Mouse (Mus musculus) liver, embryonic 16.5 days (tissue): Measurements from ENCODE around the gene Gdf5. TPM values are rescaled to one million over a fixed set of nuclear protein-coding genes. Genes with fewer than 3 reads are reported as not detected.
A peak's percentile ranks its signal among the peaks of the same experiment; 100 is the strongest.

Source experiments
- ATAC-seq: fragments of 200-750 bp; cut with Nextera tagmentation; 2 replicates; pipeline ENCODE4 v1.8.0; 2017; ENCODE audit warnings: low read depth, mild to moderate bottlenecking, moderate number of reproducible peaks, moderate library complexity
- H3K27ac ChIP-seq: fragments of 300-500 bp; sonication (generic); 2 replicates; pipeline ENCODE4 v1.5.1; 2014; ENCODE audit warnings: mild to moderate bottlenecking, low read length
- H3K27me3 ChIP-seq: fragments of 300-500 bp; sonication (generic); 2 replicates; pipeline ENCODE4 v1.6.1; 2014; ENCODE audit warnings: low read depth, low read length, mixed read lengths; ENCODE audit not compliant: control insufficient read depth, insufficient read depth
- H3K36me3 ChIP-seq: fragments of 300-500 bp; sonication (generic); 2 replicates; pipeline ENCODE4 v1.6.1; 2014; ENCODE audit warnings: mild to moderate bottlenecking; ENCODE audit not compliant: control insufficient read depth, insufficient read depth
- H3K4me1 ChIP-seq: fragments of 300-500 bp; sonication (generic); 2 replicates; pipeline ENCODE4 v1.6.1; 2014; ENCODE audit warnings: low read depth, low read length, mixed read lengths; ENCODE audit not compliant: control insufficient read depth
- H3K4me2 ChIP-seq: fragments of 300-500 bp; sonication (generic); 2 replicates; pipeline ENCODE4 v1.6.1; 2014; ENCODE audit warnings: low read depth, low read length, mixed read lengths
- H3K4me3 ChIP-seq: fragments of 300-500 bp; sonication (generic); 2 replicates; pipeline ENCODE4 v1.5.1; 2014; ENCODE audit warnings: low read depth, mild to moderate bottlenecking, low read length
- H3K9ac ChIP-seq: fragments of 300-500 bp; sonication (generic); 2 replicates; pipeline ENCODE4 v1.6.1; 2014; ENCODE audit warnings: low read depth, low read length
- H3K9me3 ChIP-seq: fragments of 300-500 bp; sonication (generic); replicated peaks from 2 replicates; pipeline ENCODE4 v1.6.1; 2016; ENCODE audit warnings: low read length; ENCODE audit not compliant: control insufficient read depth
- WGBS: fragments of 180-500 bp; shearing (Covaris S2); extraction: QIAGEN DNeasy Blood & Tissue Kit; methylation state at CpG from one replicate; pipeline ENCODE4 v1.1.7; 2014; ENCODE audit not compliant: insufficient replicate concordance; 5-methylcytosine and 5-hydroxymethylcytosine counted together
- polyA plus RNA-seq: library from polyadenylated mRNA; unstranded; fragments of >200 nt; fragmentation: Nextera tagmentation; extraction: Ambion mirVana; gene quantifications from 2 replicates; pipeline ENCODE4 v1.2.1, GENCODE M21; 2015

Gdf5 gene
- polyA plus RNA-seq, 1 experiment from 2014 or later: not detected

- Histone ChIP-seq H3K27me3 (no peaks in the 10 kb centered on the region), H3K4me2 (no peak overlapping the region), H3K27ac (no peak overlapping the region), H3K4me3 (no peak overlapping the region), H3K9ac (no peak overlapping the region), H3K36me3 (no peaks in the 10 kb centered on the region), H3K4me1 (peaks cover 16% of the 10 kb centered on the region), H3K9me3 (no peaks in the 10 kb centered on the region)
- 79% methylated on average over 5 of the region's 5 CpGs for WGBS
- no peak for ATAC-seq
These were observed 413 bp upstream of the Gdf5 start for GRCm38 (mm10) chr2:155945580-155945979.

- Histone ChIP-seq H3K4me3 (no peak overlapping the region), H3K4me2 (no peak overlapping the region), H3K4me1 (peaks cover 16% of the 10 kb centered on the region), H3K27me3 (no peaks in the 10 kb centered on the region), H3K9ac (no peak overlapping the region), H3K9me3 (no peaks in the 10 kb centered on the region), H3K36me3 (no peaks in the 10 kb centered on the region), H3K27ac (no peak overlapping the region)
- ATAC-seq: no peak
- WGBS: 74% methylated on average over 4 of the region's 4 CpGs
These were observed 482 bp downstream of the Gdf5 start for GRCm38 (mm10) chr2:155944685-155945084.

GRCm38 (mm10) chr2:155943463-155943862, 1.7 kb downstream of the Gdf5 start:
- no peaks in the 10 kb centered on the region for H3K27me3 ChIP-seq
- H3K4me2 ChIP-seq: peak overlapping the region; percentile 2; the same call in 1 of the 2 replicates
- ATAC-seq: no peak
- 15% methylated on average over 8 of the region's 8 CpGs for WGBS
- H3K9me3 ChIP-seq: no peaks in the 10 kb centered on the region
- no peak overlapping the region for H3K9ac ChIP-seq
- peaks cover 16% of the 10 kb centered on the region for H3K4me1 ChIP-seq
- H3K36me3 ChIP-seq: no peaks in the 10 kb centered on the region
- no peak overlapping the region for H3K4me3 ChIP-seq
- H3K27ac ChIP-seq: no peak overlapping the region

GRCm38 (mm10) chr2:155941697-155942442, 3.3 kb downstream of the Gdf5 start:
- no peak overlapping the region for H3K27ac ChIP-seq

GRCm38 (mm10) chr2:155940681-155941080, 4.5 kb downstream of the Gdf5 start, which contains the start of gene Gm15557:
Gene Gm15557, plus strand, starts transcription at chr2:155940728.
- 72% methylated on average over 3 of the region's 3 CpGs for WGBS
- no peak within 1 kb of the TSS for H3K4me2 ChIP-seq

More at GRCm38 (mm10) chr2:155941697-155942442, 3.3 kb downstream of the Gdf5 start:
- no peaks in the 10 kb centered on the region for H3K9me3 ChIP-seq
- peaks cover 6% of the 10 kb centered on the region for H3K4me1 ChIP-seq
- H3K27me3 ChIP-seq: no peaks in the 10 kb centered on the region
- H3K36me3 ChIP-seq: no peaks in the 10 kb centered on the region
- no peak overlapping the region for H3K4me3 ChIP-seq
- no peak overlapping the region for H3K9ac ChIP-seq
- WGBS: 86% methylated on average over 40 of the region's 40 CpGs
- no peak for ATAC-seq
- H3K4me2 ChIP-seq: no peak overlapping the region

GRCm38 (mm10) chr2:155939897-155940529, 5.2 kb downstream of the Gdf5 start:
- Histone ChIP-seq H3K4me3 (no peak overlapping the region), H3K4me2 (no peak overlapping the region), H3K36me3 (no peaks in the 10 kb centered on the region), H3K4me1 (no peaks in the 10 kb centered on the region), H3K27ac (no peak overlapping the region), H3K27me3 (no peaks in the 10 kb centered on the region), H3K9ac (no peak overlapping the region), H3K9me3 (no peaks in the 10 kb centered on the region)
- 58% methylated on average over 7 of the region's 7 CpGs for WGBS
- no peak for ATAC-seq

More at GRCm38 (mm10) chr2:155940681-155941080, 4.5 kb downstream of the Gdf5 start, which contains the start of gene Gm15557:
- H3K9ac ChIP-seq: no peak within 1 kb of the TSS
- no peaks in the 10 kb centered on the region for H3K36me3 ChIP-seq
- H3K4me1 ChIP-seq: no peaks in the 10 kb centered on the region
- ATAC-seq: no peak
- H3K4me3 ChIP-seq: no peak within 1 kb of the TSS
- no peaks in the 10 kb centered on the region for H3K27me3 ChIP-seq
- no peaks in the 10 kb centered on the region for H3K9me3 ChIP-seq
- H3K27ac ChIP-seq: no peak within 1 kb of the TSS

GRCm38 (mm10) chr2:155929531-155930442, 15.4 kb downstream of the Gdf5 start, which contains the start of gene Uqcc1:
Gene Uqcc1, minus strand, starts transcription at chr2:155930310.
- H3K9me3 ChIP-seq: no peaks in the 10 kb centered on the region
- H3K27me3 ChIP-seq: no peaks in the 10 kb centered on the region
- peak within 1 kb of the TSS; percentile 73 for H3K4me2 ChIP-seq
- H3K4me3 ChIP-seq: peak within 1 kb of the TSS; percentile 72
- WGBS: under 1% methylated on average over 38 of the region's 38 CpGs
- H3K36me3 ChIP-seq: no peaks in the 10 kb centered on the region
- peak within 1 kb of the TSS; percentile 75 for H3K27ac ChIP-seq
- peak within 1 kb of the TSS; percentile 65 for H3K9ac ChIP-seq
- ATAC-seq: peak; percentile 93
- H3K4me1 ChIP-seq: peaks cover 12% of the 10 kb centered on the region

GRCm38 (mm10) chr2:155928711-155929345, 16.3 kb downstream of the Gdf5 start:
- peak overlapping the region; percentile 72 for H3K4me3 ChIP-seq
- no peaks in the 10 kb centered on the region for H3K9me3 ChIP-seq
- no peak overlapping the region for H3K27ac ChIP-seq
- peak overlapping the region; percentile 65; the same call in 1 of the 2 replicates for H3K9ac ChIP-seq
- H3K27me3 ChIP-seq: no peaks in the 10 kb centered on the region
- H3K4me2 ChIP-seq: peak overlapping the region; percentile 73
- 53% methylated on average over 7 of the region's 7 CpGs for WGBS
- ATAC-seq: no peak
- H3K4me1 ChIP-seq: peaks cover 12% of the 10 kb centered on the region
- H3K36me3 ChIP-seq: peaks cover 2% of the 10 kb centered on the region; the same call in 1 of the 2 replicates
